Mouse (Mus musculus) bone marrow, adult 2 months (tissue): ENCODE data around the gene Hltf.

Experiments
- CTCF ChIP-seq: fragments of 200-500 bp; IDR thresholded peaks from 2 replicates; pipeline ENCODE4 v1.5.1; 2011; ENCODE audit warnings: low read length, control low read depth; ENCODE audit not compliant: control insufficient read depth, insufficient read depth
- POLR2A ChIP-seq: fragments of 200-500 bp; IDR thresholded peaks from 2 replicates; pipeline ENCODE4 v1.6.1; 2011; ENCODE audit warnings: low read depth, mild to moderate bottlenecking, control low read depth, low read length, borderline replicate concordance; ENCODE audit not compliant: control insufficient read depth

GRCm38 (mm10) chr3:20147647-20148046, 90.0 kb downstream of the Hltf start:
- TF ChIP-seq CTCF (no peak), POLR2A (no peak)
